Mouse (Mus musculus) cortical plate, adult 2 months (tissue): ENCODE data around the gene M1ap.

Experiments used
- CTCF ChIP-seq: fragments of 200-500 bp; IDR thresholded peaks from 2 replicates; pipeline ENCODE4 v1.5.1; 2011; ENCODE audit warnings: mild to moderate bottlenecking, control low read depth, low read length; ENCODE audit not compliant: insufficient read depth; ENCODE audit errors: extremely low read depth
- POLR2A ChIP-seq: fragments of 200-500 bp; IDR thresholded peaks from 2 replicates; pipeline ENCODE4 v1.6.1; 2011; ENCODE audit warnings: mild to moderate bottlenecking, low read length, control low read depth; ENCODE audit not compliant: insufficient read depth; ENCODE audit errors: extremely low read depth

DNA sequence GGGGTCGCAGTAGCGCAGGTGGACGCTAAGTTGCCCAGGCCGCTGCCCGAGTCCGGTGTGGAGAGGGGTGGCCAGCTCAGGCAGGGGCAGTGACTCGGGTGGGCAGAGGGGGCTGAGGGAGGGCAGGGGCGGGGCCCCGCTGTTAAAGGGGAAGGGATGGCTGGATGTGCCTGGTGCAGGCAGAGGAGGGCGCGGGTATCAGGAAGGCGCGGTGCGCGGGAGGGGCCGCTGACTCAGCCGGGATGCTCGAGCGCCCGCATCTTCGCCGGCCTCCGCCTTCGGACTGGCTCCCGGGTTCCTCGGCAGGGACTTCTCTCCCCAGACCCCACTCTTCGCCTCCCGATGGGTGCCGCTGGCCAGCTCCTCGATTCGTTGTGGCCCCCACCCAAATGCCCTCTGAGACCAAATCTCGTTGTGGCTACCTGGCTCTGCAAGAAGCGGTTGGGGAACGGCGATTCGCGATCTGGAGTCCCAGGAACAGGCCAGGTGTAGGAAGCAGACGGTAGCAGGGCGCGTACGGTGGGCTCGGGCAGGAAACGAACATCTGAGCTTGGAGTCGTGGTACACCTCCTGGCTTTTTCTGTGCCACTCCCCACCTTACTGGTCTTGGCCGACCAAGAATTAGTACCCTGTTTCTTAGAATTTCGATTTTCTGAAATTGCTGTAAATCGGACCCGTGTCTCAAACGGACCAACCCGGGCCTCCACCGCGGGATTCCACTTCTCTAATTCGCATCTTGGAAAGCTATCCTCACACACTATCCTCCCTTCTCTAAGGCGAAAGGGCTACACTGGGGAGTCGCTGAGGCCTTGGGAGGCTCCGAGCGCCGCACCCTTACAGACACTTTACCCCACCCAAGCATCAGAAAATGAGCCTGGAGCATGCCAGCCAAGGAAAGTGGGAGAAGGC lies 123.9 kb downstream of the M1ap start:
- TF ChIP-seq CTCF (no peak), POLR2A (no peak)
